Mouse (Mus musculus) ES-E14 (cell line): ENCODE data around the gene Cmpk2.

Source experiments
- CHD2 ChIP-seq: IDR thresholded peaks from 2 replicates; pipeline ENCODE4 v1.6.1; 2014; ENCODE audit warnings: mild to moderate bottlenecking, low read depth, low read length, inconsistent platforms
- HCFC1 ChIP-seq: IDR thresholded peaks from 2 replicates; pipeline ENCODE4 v1.6.1; 2012; ENCODE audit warnings: low read length, inconsistent platforms, borderline replicate concordance; ENCODE audit not compliant: insufficient read depth
- MAFK ChIP-seq: IDR thresholded peaks from 2 replicates; pipeline ENCODE4 v1.6.1; 2014; ENCODE audit warnings: mild to moderate bottlenecking, low read depth, low read length, inconsistent platforms; ENCODE audit not compliant: insufficient read depth
- ZNF384 ChIP-seq: IDR thresholded peaks from 2 replicates; pipeline ENCODE4 v1.6.1; 2012; ENCODE audit warnings: low read depth, low read length, inconsistent platforms

GRCm38 (mm10) chr12:26518206-26518605 lies 49.2 kb downstream of the Cmpk2 start:
- TF ChIP-seq HCFC1 (no peak), ZNF384 (no peak), CHD2 (no peak), MAFK (no peak)
